Mouse (Mus musculus): ENCODE measurements around the gene Tgfa. TPM values are rescaled to one million over a fixed set of nuclear protein-coding genes. Genes with fewer than 3 reads are reported as not detected.

The Tgfa gene
- total RNA-seq, 2 experiments from 2014 or later: 1.2 to 1.7 TPM

- DNase-seq: peak in 1 of 2 experiments; percentile 21
Observed at GRCm38 (mm10) chr6:86233512-86234430, 38.7 kb downstream of the Tgfa start.

DNA sequence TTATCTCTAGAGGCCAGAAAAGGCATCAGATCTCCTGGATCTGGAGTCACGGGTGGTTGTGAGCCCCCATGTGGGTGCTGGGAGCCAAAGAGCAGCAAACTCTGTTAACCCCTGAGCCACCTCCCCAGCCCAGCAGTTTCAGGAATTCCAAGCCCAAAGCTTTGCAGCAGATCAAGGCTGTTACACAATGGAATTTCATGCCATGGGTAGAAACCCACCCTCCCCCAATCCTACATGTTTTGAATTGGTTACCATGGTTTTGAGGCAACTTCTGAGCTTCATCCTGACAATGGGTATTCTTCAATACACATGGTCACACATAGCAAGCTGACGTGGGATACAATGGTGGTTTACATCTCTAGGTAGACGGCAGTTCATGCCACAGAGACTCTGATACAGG lies 49.8 kb downstream of the Tgfa start:
- no peak for DNase-seq

GRCm38 (mm10) chr6:86245965-86246364 lies 50.9 kb downstream of the Tgfa start:
- DNase-seq: no peak

- DNase-seq: no peak
Observed at GRCm38 (mm10) chr6:86248562-86248961, 53.5 kb downstream of the Tgfa start.

DNA sequence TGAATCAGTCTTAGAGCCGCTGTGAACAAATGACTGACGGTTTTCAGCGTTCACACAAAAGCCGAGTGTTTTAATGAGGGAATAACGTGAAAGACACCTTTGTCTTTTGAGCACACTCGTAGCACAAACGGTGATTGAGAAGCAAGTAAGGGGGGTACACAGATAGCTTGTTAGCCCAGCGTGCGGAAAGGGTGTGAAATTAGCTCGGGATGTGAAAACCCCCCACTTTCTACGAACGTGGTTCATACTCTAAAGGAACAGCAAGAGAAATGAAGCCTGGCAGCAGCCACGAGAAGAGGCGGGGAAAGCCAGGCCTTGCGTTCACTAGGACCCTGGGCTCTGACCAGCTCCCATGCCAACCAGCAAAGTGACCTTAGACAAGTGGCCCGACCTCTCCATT lies 54.0 kb downstream of the Tgfa start:
- no peak for DNase-seq

DNA sequence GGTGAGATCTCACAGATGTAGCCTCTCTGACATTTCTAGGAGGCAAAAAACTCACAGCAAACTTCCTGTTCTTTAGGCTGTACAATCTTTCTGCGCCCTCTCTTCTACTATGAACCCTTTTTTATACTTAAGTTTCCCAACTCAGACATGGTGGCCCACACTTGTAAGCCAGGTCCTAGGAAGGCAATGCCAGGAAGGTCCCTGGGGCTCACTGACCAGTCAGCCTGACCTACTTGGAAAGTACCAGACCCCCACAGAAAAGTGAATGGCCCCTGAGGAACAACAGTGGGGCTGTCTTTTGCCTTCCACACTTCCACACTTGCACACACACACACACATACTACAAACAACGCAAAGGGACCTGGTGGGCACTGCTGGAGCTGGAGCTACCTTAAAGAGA lies 55.2 kb downstream of the Tgfa start:
- no peak for DNase-seq

DNA sequence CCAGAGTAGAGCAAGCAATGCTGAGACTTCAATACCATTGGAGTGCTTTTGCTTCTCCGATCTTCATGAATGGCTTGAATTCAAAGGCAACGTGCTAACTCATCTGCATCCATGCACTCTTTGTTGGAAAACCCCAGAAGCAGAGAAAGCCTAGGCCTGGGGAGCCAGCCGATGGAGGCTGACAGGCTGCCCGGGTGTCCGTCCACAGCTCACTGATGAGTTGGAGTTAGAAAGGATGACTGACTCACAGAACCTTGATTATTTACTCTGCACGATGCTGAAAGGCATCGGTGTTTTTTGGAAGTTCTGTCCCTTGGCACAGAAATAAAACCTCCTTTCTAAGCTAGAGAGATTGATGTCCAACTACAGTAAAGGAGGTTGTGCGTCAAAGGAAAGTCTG lies 55.8 kb downstream of the Tgfa start:
- no peak for DNase-seq

DNA sequence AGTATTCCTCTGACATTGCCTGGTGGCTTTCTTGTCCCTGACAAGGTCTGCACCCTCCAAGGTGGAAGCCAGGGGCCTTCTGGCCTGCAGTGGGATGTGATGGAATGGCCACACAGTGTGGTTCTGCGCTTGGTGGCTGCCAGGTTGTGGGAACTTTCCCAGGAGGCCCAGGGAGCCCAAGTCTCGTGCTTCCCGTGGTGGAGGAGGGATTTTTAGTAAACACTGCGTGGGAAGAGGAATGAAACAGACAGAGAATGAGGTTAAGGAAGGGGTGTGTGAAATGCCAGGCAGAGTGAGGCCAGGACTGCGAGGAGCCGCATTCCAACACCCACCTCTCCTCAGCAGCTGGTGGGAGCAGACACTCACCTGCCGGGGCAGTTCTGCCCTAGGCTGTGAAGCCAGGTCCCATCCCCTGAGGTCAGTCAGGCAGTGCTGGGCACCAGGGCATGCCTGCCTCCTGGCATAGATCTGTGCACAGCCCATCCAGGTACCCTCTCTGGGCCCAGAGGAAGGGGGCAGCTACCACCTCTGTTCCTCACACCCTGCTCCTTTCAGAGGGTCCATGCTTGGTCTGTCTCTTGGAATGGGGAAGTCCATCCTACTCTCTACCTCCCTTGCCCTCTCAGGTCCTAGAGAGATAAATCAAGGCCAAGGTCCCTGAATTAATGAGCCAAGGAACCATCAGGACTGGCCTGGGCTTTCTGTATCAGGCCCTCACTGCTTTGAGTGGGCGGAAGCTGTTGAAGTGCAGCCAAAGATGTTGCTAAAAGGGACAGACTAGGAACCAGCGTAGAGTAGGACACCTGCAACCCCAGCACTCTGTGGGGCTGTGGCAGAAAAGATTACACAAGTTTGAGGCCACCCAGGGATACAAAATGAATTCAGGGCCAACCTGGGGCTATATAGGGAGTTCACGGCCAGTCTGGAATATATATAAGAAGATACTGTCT lies 57.4 kb downstream of the Tgfa start:
- DNase-seq: no peak

- no peak for DNase-seq
Observed at GRCm38 (mm10) chr6:86255899-86256298, 60.9 kb downstream of the Tgfa start.

GRCm38 (mm10) chr6:86259242-86259641 lies 64.2 kb downstream of the Tgfa start:
- no peak for DNase-seq

GRCm38 (mm10) chr6:86260322-86261050 lies 65.5 kb downstream of the Tgfa start:
- no peak for DNase-seq

DNA sequence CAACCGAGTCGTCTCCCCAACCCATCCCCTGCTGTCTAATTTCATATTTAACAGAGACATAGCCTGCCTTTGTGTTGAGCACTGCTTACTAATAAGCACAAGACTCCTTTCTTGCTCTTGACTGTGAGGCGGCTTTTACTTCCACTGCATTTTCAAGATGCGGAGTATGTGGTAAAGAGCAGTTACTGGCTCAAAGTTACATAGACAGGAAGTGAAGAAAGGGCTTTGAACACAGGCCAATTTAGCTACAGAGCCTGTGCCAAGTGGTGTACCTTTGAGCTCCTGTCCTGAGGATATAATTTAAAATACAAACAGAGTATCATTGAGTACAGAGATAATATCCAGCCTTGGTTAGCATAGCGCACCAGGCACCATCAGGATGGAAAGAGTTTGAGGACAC lies 71.8 kb downstream of the Tgfa start:
- no peak for DNase-seq

- DNase-seq: no peak
Observed at GRCm38 (mm10) chr6:86270373-86271068, 75.5 kb downstream of the Tgfa start.

DNA sequence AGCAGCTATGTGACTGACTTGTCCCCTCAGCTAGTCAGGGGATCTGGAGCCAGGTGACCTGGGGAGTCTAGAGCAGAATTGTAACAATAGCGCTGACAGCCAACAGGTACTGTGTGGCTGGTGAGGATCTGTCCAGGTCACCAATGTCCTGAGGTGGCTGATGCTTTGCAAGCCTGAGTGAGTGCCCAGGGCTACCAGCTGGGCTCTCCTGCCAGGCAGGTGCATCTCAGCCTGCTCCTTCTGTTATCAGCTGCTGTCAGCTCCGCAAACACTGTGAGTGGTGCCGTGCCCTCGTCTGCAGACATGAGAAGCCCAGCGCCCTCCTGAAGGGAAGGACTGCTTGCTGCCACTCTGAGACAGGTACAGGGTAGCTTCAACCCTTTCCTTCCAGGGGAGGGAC lies 76.1 kb downstream of the Tgfa start:
- DNase-seq: no peak

DNA sequence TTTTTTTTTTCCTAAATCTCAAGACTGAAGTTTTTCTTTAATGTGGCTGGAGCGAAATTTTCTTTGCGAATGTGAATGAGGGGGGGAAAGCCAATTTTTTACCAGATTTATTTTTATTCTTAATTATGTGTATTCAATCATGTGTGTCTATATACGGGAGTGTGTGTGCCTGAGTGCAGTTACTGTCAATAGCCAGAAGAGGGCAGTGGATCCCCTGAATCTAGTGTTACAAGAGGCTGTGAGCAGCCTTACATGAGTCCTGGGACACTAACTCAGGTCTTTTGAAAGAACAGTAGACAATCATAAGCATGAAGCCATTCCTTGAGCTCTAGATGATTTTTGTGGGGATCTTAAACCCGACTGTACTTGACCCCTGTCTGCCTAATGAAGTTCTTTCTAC lies 80.7 kb downstream of the Tgfa start:
- no peak for DNase-seq

DNA sequence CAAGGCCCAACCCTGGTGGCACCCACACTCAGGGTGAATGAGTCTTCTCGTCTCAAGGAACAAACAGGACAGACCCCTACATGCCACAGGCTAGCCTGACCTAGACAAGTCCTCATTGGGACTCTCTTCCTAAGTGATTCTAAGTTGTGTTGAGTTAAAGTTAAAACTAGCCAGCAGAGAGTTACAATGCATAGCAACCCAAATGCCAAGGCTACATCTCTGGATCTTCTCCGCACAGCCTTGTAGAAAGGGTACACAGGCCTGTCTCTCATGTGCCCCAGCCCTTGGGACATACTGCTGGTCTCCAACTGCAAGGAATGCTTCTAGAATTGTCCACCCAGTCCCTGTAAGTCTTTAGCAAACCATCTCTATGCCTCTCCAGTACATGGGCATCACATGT lies 81.8 kb downstream of the Tgfa start:
- no peak for DNase-seq

DNA sequence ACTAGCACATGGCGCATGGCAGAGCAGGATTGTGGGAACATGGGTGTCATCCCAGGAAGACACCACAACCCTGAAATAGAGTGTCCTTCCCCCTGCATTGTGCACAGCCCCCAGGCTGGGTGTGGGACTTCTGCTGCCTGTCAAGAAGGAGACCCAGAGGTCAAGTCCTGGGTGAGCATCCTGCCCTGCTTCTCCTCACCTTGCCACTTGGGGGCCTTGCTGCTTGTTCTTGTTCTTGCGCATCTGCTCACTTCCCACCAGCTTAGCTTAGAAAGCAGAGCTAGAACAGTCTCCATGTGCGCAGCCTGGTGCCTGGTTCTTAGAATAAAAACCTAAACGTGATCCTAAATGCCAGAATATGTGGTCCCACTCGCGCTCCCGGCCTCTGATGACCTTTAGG lies 82.6 kb downstream of the Tgfa start:
- no peak for DNase-seq

GRCm38 (mm10) chr6:86281573-86282210 lies 86.7 kb downstream of the Tgfa start:
- no peak for DNase-seq

DNA sequence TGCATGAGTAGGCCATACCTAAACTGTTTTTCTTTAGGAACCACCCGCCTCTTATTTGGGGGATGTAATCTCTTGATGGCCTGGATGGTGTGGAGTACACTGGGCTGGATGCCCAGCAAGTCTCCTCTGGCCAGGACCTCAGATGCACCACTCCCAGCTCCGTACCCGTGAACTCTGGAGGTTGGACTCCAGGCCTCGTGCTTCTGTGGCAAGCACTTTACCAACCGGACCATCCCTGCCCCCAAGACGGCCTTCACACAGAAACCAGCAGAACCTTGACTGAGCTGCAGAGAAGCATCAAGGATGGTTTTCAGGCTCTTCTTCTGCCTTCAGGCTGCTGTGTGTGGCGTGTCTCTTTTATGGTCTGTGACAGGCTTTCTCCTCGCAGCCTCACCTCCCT lies 98.3 kb downstream of the Tgfa start:
- DNase-seq: peak; percentile 8 to 16

DNA sequence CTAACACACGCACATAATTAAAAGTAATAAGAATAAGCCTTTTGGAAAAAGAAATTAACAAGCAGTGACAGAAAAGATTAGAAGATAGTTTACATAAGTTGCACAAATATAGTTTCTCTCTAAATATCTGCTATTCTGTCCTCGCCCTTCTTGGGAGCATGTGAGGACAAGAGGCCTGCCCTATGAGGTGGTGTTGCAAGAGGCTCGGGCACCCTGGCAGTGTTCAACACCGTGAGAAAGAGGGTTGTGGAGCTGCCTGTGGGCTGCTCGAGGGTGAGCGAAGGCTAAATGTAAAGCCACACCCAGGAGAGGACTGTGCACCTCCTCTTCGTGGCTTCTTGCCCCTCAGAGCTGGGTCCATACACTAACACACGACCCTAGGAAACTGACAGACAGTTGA lies 100.4 kb downstream of the Tgfa start:
- DNase-seq: no peak

DNA sequence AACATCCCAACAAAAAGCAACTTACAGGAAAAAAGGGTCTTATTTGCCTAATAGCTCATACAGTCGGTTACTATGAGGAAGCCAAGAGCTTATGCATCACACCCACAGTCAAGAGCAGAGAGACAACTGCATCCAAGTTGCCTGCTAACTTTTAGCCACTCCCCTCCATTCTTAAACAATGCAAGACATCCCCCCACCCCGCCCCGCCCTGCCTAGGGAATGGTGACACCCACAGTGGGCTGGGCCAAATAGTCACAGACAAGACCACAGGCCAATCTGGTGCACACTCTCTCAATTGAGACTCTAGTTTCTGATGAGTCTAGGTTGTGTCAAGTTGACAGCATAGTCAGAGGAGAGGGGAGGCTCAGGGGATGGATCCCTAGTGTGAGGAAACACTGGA lies 101.1 kb downstream of the Tgfa start:
- no peak for DNase-seq

Measured in heart, adult 18-20 months (tissue).